Mouse (Mus musculus) MEL (cell line): ENCODE data around the gene Zdhhc7. TPM values are rescaled to one million over a fixed set of nuclear protein-coding genes. Genes with fewer than 3 reads are reported as not detected.

Experiments
- DNase-seq: peaks from one replicate; pipeline ENCODE4 v3.0.0; 2011; ENCODE audit warnings: low read depth, low spot score
- H3K27ac ChIP-seq: 2 replicates; pipeline ENCODE4 v1.5.1; 2012; ENCODE audit warnings: low read depth, mild to moderate bottlenecking, control low read depth, low read length, moderate library complexity; ENCODE audit not compliant: control insufficient read depth
- H3K27me3 ChIP-seq, 2 experiments: fragments of 150-350 bp in 1 of 2; sonication (generic) in 1 of 2; 2 replicates each; pipeline ENCODE4 v1.6.1; 2012; ENCODE audit warnings: low read length in 2 of 2, mild to moderate bottlenecking in 2 of 2, improper control_type of control experiment in 1 of 2, moderate library complexity in 1 of 2; ENCODE audit not compliant: insufficient read depth in 2 of 2, control insufficient read depth in 1 of 2
- H3K36me3 ChIP-seq, 2 experiments: 2 replicates each; pipeline ENCODE4 v1.6.1; 2012 to 2014; ENCODE audit warnings: low read length in 2 of 2, improper control_type of control experiment in 1 of 2, inconsistent platforms in 1 of 2, mild to moderate bottlenecking in 1 of 2; ENCODE audit not compliant: insufficient read depth in 2 of 2, control insufficient read depth in 1 of 2
- H3K4me1 ChIP-seq, 2 experiments: fragments of 150-350 bp in 1 of 2; sonication (generic) in 1 of 2; 2 replicates each; pipeline ENCODE4 v1.6.1; 2012; ENCODE audit warnings: low read length in 2 of 2, improper control_type of control experiment in 1 of 2, mild to moderate bottlenecking in 1 of 2; ENCODE audit not compliant: insufficient read depth in 2 of 2, control insufficient read depth in 1 of 2
- H3K4me3 ChIP-seq, 2 experiments: fragments of 150-350 bp in 1 of 2; sonication (generic) in 1 of 2; 2 replicates each; pipeline ENCODE4 v1.5.1; 2012; ENCODE audit warnings: low read depth in 2 of 2, low read length in 2 of 2, mild to moderate bottlenecking in 2 of 2, moderate library complexity in 2 of 2, control low read depth in 1 of 2, improper control_type of control experiment in 1 of 2; ENCODE audit not compliant: control insufficient read depth in 1 of 2, insufficient read depth in 1 of 2
- H3K79me2 ChIP-seq: 2 replicates; pipeline ENCODE4 v1.6.1; 2012; ENCODE audit warnings: mild to moderate bottlenecking, low read length, moderate library complexity; ENCODE audit not compliant: control insufficient read depth, poor library complexity, insufficient read depth
- H3K9ac ChIP-seq: 2 replicates; pipeline ENCODE4 v1.6.1; 2012; ENCODE audit warnings: low read depth, mild to moderate bottlenecking, control low read depth, low read length, moderate library complexity; ENCODE audit not compliant: control insufficient read depth, poor library complexity, severe bottlenecking
- H3K9me3 ChIP-seq: fragments of 150-350 bp; sonication (generic); replicated peaks from 2 replicates; pipeline ENCODE4 v1.6.1; 2012; ENCODE audit warnings: mild to moderate bottlenecking, low read length, improper control_type of control experiment, moderate library complexity; ENCODE audit not compliant: insufficient read depth
- CHD1 ChIP-seq: IDR thresholded peaks from 2 replicates; pipeline ENCODE4 v1.6.1; 2012; ENCODE audit warnings: low read depth, mild to moderate bottlenecking, inconsistent platforms, low read length, improper control_type of control experiment
- CTCF ChIP-seq, 3 experiments: IDR thresholded peaks in 2 of 3; conservative IDR thresholded peaks in 1 of 3; 2 replicates each; pipeline ENCODE4 v1.5.1; 2011 to 2012; ENCODE audit warnings: low read length in 3 of 3, low read depth in 2 of 3, mild to moderate bottlenecking in 2 of 3, improper control_type of control experiment in 1 of 3, inconsistent platforms in 1 of 3, mixed read lengths in 1 of 3, moderate library complexity in 1 of 3; ENCODE audit not compliant: control insufficient read depth in 1 of 3, insufficient read depth in 1 of 3, poor library complexity in 1 of 3, severe bottlenecking in 1 of 3
- ELF1 ChIP-seq: IDR thresholded peaks from 2 replicates; pipeline ENCODE4 v1.6.1; 2014; ENCODE audit warnings: low read depth, mild to moderate bottlenecking, inconsistent platforms, low read length, improper control_type of control experiment, moderate library complexity
- GABPA ChIP-seq: IDR thresholded peaks from 2 replicates; pipeline ENCODE4 v1.6.1; 2012; ENCODE audit warnings: low read depth, mild to moderate bottlenecking, inconsistent platforms, low read length, improper control_type of control experiment, moderate library complexity
- GATA1 ChIP-seq: IDR thresholded peaks from 2 replicates; pipeline ENCODE4 v1.6.1; 2011; ENCODE audit warnings: low read depth, low read length, improper control_type of control experiment
- HCFC1 ChIP-seq: IDR thresholded peaks from 2 replicates; pipeline ENCODE4 v1.6.1; 2012; ENCODE audit warnings: low read depth, mild to moderate bottlenecking, inconsistent platforms, low read length, improper control_type of control experiment, moderate library complexity
- JUND ChIP-seq: IDR thresholded peaks from 2 replicates; pipeline ENCODE4 v1.6.1; 2011; ENCODE audit warnings: low read depth, mild to moderate bottlenecking, improper control_type of control experiment, low read length
- MAFK ChIP-seq: IDR thresholded peaks from 2 replicates; pipeline ENCODE4 v1.6.1; 2011; ENCODE audit warnings: low read depth, mild to moderate bottlenecking, low read length, improper control_type of control experiment, borderline replicate concordance
- MAX ChIP-seq: IDR thresholded peaks from 2 replicates; pipeline ENCODE4 v1.6.1; 2011; ENCODE audit warnings: low read length, improper control_type of control experiment
- MAZ ChIP-seq: IDR thresholded peaks from 2 replicates; pipeline ENCODE4 v1.6.1; 2012; ENCODE audit warnings: low read depth, mild to moderate bottlenecking, inconsistent platforms, low read length, improper control_type of control experiment
- MEF2A ChIP-seq: IDR thresholded peaks from 2 replicates; pipeline ENCODE4 v1.6.1; 2014; ENCODE audit warnings: low read depth, mild to moderate bottlenecking, inconsistent platforms, low read length, improper control_type of control experiment; ENCODE audit not compliant: poor library complexity, insufficient replicate concordance, severe bottlenecking; ENCODE audit errors: extremely low read depth
- MYC ChIP-seq: IDR thresholded peaks from 2 replicates; pipeline ENCODE4 v1.6.1; 2011; ENCODE audit warnings: low read depth, mild to moderate bottlenecking, low read length, improper control_type of control experiment, moderate library complexity
- NELFE ChIP-seq: IDR thresholded peaks from 2 replicates; pipeline ENCODE4 v1.6.1; 2011; ENCODE audit warnings: low read depth, low read length, improper control_type of control experiment
- POLR2AphosphoS2 ChIP-seq: IDR thresholded peaks from 2 replicates; pipeline ENCODE4 v1.6.1; 2011; ENCODE audit warnings: low read length, improper control_type of control experiment
- RCOR1 ChIP-seq: IDR thresholded peaks from 2 replicates; pipeline ENCODE4 v1.6.1; 2012; ENCODE audit warnings: low read depth, mild to moderate bottlenecking, inconsistent platforms, low read length, improper control_type of control experiment
- TBP ChIP-seq: IDR thresholded peaks from 2 replicates; pipeline ENCODE4 v1.8.0; 2011; ENCODE audit warnings: low read depth, low read length, improper control_type of control experiment
- TCF12 ChIP-seq: IDR thresholded peaks from 2 replicates; pipeline ENCODE4 v1.6.1; 2014; ENCODE audit warnings: low read depth, mild to moderate bottlenecking, inconsistent platforms, low read length, improper control_type of control experiment, moderate library complexity
- UBTF ChIP-seq: IDR thresholded peaks from 2 replicates; pipeline ENCODE4 v1.6.1; 2012; ENCODE audit warnings: low read depth, mild to moderate bottlenecking, inconsistent platforms, low read length, improper control_type of control experiment, moderate library complexity, borderline replicate concordance; ENCODE audit not compliant: insufficient read depth
- USF1 ChIP-seq: IDR thresholded peaks from 2 replicates; pipeline ENCODE4 v1.6.1; 2014; ENCODE audit warnings: low read depth, mild to moderate bottlenecking, inconsistent platforms, low read length, improper control_type of control experiment, moderate library complexity
- ZC3H11A ChIP-seq: IDR thresholded peaks from 2 replicates; pipeline ENCODE4 v1.6.1; 2012; ENCODE audit warnings: low read depth, mild to moderate bottlenecking, inconsistent platforms, low read length, improper control_type of control experiment
- ZKSCAN1 ChIP-seq: IDR thresholded peaks from 2 replicates; pipeline ENCODE4 v1.6.1; 2012; ENCODE audit warnings: low read depth, mild to moderate bottlenecking, inconsistent platforms, low read length, improper control_type of control experiment, moderate library complexity
- ZNF384 ChIP-seq: IDR thresholded peaks from 2 replicates; pipeline ENCODE4 v1.6.1; 2012; ENCODE audit warnings: low read depth, mild to moderate bottlenecking, inconsistent platforms, low read length, improper control_type of control experiment
- polyA plus RNA-seq, 2 experiments: library from polyadenylated mRNA; stranded (reverse) in 1 of 2; unstranded in 1 of 2; fragments of >175 nt in 1 of 2; fragments of >200 nt in 1 of 2; gene quantifications; 2 replicates each; pipeline versions ENCODE4 v1.2.1 to v1.2.4; 2012; ENCODE audit warnings: low replicate concordance in 2 of 2, low read depth in 1 of 2; ENCODE audit not compliant: insufficient read length in 2 of 2, insufficient read depth in 1 of 2, missing spikeins in 1 of 2
- total RNA-seq: library from RNA; depleted of rRNA; stranded (reverse); fragments of 300-350 nt; gene quantifications from 2 replicates; pipeline ENCODE4 v1.2.3, GENCODE M21; 2012

Gene Zdhhc7
- total and polyA plus RNA-seq, 3 experiments: 51.0 to 126 (median 54.4) TPM

DNA sequence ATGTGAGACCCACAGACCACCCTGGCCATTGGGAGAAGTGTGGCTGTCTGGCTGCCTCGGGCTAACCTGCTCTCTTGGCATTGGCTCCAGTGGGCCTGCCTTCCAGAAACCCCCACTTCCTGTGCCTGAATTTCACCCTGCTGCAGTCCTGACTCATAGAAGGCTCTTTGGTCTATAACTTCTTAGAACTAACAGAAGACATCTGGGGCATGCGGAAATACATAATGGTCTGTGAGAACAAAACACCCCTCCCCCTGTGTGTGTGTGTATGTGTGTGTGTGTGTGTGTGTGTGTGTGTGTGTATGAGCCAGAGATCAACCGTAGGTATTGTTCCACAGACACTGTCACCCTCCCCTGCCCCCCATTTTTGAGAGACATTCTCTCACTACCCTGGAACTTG is 38.0 kb downstream of the Zdhhc7 start:
- H3K36me3 ChIP-seq: no peaks in the 10 kb centered on the region
- no peak overlapping the region for H3K27ac ChIP-seq
- no peaks in the 10 kb centered on the region for H3K79me2 ChIP-seq
- H3K4me1 ChIP-seq: no peaks in the 10 kb centered on the region
- TF ChIP-seq GATA1: no peak
- TF ChIP-seq CHD1: no peak
- no peak for TF ChIP-seq ZC3H11A
- no peak for TF ChIP-seq MAZ
- TF ChIP-seq ZKSCAN1: no peak
- TF ChIP-seq USF1: no peak
- TF ChIP-seq TBP: no peak
- TF ChIP-seq UBTF: no peak
- no peaks in the 10 kb centered on the region for H3K27me3 ChIP-seq
- DNase-seq: no peak
- no peaks in the 10 kb centered on the region for H3K9me3 ChIP-seq
- no peak overlapping the region for H3K9ac ChIP-seq
- no peak overlapping the region for H3K4me3 ChIP-seq

DNA sequence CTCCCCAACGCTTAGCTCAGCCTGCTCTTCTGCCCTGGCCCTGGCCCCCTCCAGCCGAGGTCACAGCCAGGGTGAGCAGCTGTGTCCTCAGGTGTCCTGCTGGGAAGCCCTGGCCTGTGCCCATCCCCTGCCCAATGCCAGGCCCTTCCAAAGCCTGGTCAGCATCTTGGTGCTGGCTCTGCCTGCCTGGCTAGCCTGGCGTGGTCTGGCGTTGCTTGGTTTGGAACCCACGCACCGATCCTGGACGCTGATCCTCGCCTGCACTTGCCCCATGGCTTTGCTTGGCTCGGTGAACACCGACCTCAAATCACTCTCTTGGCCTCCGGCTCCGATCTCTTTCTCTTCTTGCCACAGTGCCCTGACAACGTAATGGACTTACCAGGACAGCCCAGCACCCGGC is 38.5 kb downstream of the Zdhhc7 start:
- TF ChIP-seq JUND (no peak), MEF2A (no peak), ZNF384 (no peak), MAZ (no peak), HCFC1 (no peak), GABPA (no peak), ELF1 (no peak), MAFK (no peak), TCF12 (no peak), RCOR1 (no peak), MYC (no peak), USF1 (no peak), MAX (no peak), NELFE (no peak), CTCF (IDR thresholded peaks at IDR 0.05 in 2 of 3, conservative IDR thresholded peaks at IDR 0.05 in 1 of 3; ENCODE audit: control insufficient read depth in 1 of 3, insufficient read depth in 1 of 3, low read depth in 2 of 3, low read length in 3 of 3, poor library complexity in 1 of 3, severe bottlenecking in 1 of 3) (no peak), POLR2AphosphoS2 (no peak)
- Histone ChIP-seq H3K27me3 (no peaks in the 10 kb centered on the region), H3K9me3 (no peaks in the 10 kb centered on the region), H3K4me1 (no peaks in the 10 kb centered on the region), H3K9ac (no peak overlapping the region), H3K4me3 (no peak overlapping the region), H3K36me3 (no peaks in the 10 kb centered on the region), H3K27ac (no peak overlapping the region), H3K79me2 (no peaks in the 10 kb centered on the region)
- DNase-seq: no peak
